8 mouse cellular contexts compared by ENCODE assay signal in genomic region chr8:116480894-116481293, GRCm38 (mm10). TPM values are rescaled to one million over a fixed set of nuclear protein-coding genes. Genes with fewer than 3 reads are reported as not detected.
DNase-seq lines count a peak whose midpoint lies in the region; ATAC-seq and TF ChIP-seq lines count a peak whose summit lies in the region.
"Had no signal": no experiment of that assay in that cellular context is flagged by ENCODE, and none has a peak within 500 bp of the region (broad histone marks: within the 10 kb centered on the region; RNA-seq: fewer than 3 reads in every experiment).

No protein-coding gene starts in this region.

- no peaks in the 10 kb centered on the region for H3K4me1 ChIP-seq in liver, postnatal 0 days (ENCODE audit: insufficient read depth)
- H3K4me1 ChIP-seq: heart, embryonic 15.5 days had no signal

- 23% methylated on average over 7 of the region's 7 CpGs for WGBS in liver, postnatal 0 days (ENCODE audit: insufficient replicate concordance)

- DNase-seq in CD4-positive, CD25-positive, alpha-beta regulatory T cell, adult 2 months (ENCODE audit: low read depth, low spot score): peak; percentile 84
- DNase-seq in MN1 (ENCODE audit: low spot score): peak; percentile 41
- peak; percentile 76 for DNase-seq in cerebellum, adult 8-10 months
- DNase-seq in frontal cortex, postnatal 25 days (ENCODE audit: low spot score in 2 of 2): peak; percentile 17 to 39
- peak; percentile 43 to 79 for DNase-seq in kidney, postnatal 25 days
- DNase-seq in liver, postnatal 0 days: peak; percentile 58
- DNase-seq in retina, postnatal 7 days (ENCODE audit: low read depth, low spot score): peak; percentile 65

- H3K36me3 ChIP-seq in liver, postnatal 0 days (replicated peaks; ENCODE audit: insufficient read depth, low read length): no peaks in the 10 kb centered on the region
- H3K36me3 ChIP-seq: heart, embryonic 15.5 days had no signal

- no peak overlapping the region for H3K4me2 ChIP-seq in liver, postnatal 0 days (ENCODE audit: low read depth, low read length)
- H3K4me2 ChIP-seq: heart, embryonic 15.5 days had no signal

- TF ChIP-seq EP300 in liver, postnatal 0 days (IDR thresholded peaks at IDR 0.05; ENCODE audit: low read depth): no peak

- H3K9me3 ChIP-seq in liver, postnatal 0 days (ENCODE audit: low read length): no peaks in the 10 kb centered on the region
- H3K9me3 ChIP-seq: heart, embryonic 15.5 days had no signal

- ATAC-seq in liver, postnatal 0 days: no peak; the same call in 1 of the 2 replicates

- H3K27me3 ChIP-seq in liver, postnatal 0 days (ENCODE audit: insufficient read depth, low read length): no peaks in the 10 kb centered on the region
- H3K27me3 ChIP-seq: heart, embryonic 15.5 days had no signal

- no peak overlapping the region for H3K4me3 ChIP-seq in liver, postnatal 0 days (ENCODE audit: low read depth, low read length)
- H3K4me3 ChIP-seq: heart, embryonic 15.5 days had no signal

- TF ChIP-seq CTCF in liver, postnatal 0 days (IDR thresholded peaks at IDR 0.05; ENCODE audit: low read depth): peak; percentile 86

- no peak overlapping the region for H3K27ac ChIP-seq in liver, postnatal 0 days (ENCODE audit: low read depth)
- H3K27ac ChIP-seq: heart, embryonic 15.5 days had no signal

- no peak overlapping the region for H3K9ac ChIP-seq in liver, postnatal 0 days (replicated peaks)
- H3K9ac ChIP-seq: heart, embryonic 15.5 days had no signal

RNA-seq across cellular contexts. Expression of gene Dynlrb2, which starts 23.9 kb away (rescaled TPM):
- polyA plus RNA-seq in liver, postnatal 0 days (2015; fragmentation: Nextera tagmentation; extraction: Ambion mirVana): not detected in 2 replicates

Comparison
In these comparisons a context has a peak if more than half of its experiments do, and no peak if none do; other contexts are left out.
1. DNase-seq: peak in every context shown above with its lines; median percentile 84 in CD4-positive, CD25-positive, alpha-beta regulatory T cell, adult 2 months; 76 in cerebellum, adult 8-10 months; 65 in retina, postnatal 7 days; 61 in kidney, postnatal 25 days; 58 in liver, postnatal 0 days; 41 in MN1; 28 in frontal cortex, postnatal 25 days.